Mouse (Mus musculus) left cerebral cortex, postnatal 14 days (tissue): ENCODE measurements around the gene Foxk2. TPM values are rescaled to one million over a fixed set of nuclear protein-coding genes. Genes with fewer than 3 reads are reported as not detected.

ENCODE experiments used
- DNase-seq, 2 experiments: peaks; one replicate each; pipeline ENCODE4 v3.0.0; 2021 to 2022; ENCODE audit warnings: low spot score in 2 of 2, mixed read lengths in 1 of 2
- intact Hi-C: fragments of 180-260 bp; cut with DNase I; formaldehyde crosslinking; loops from one replicate; pipeline ENCODE4 v1.15.1; 2025
- long read RNA-seq, 2 experiments: library from polyadenylated mRNA; stranded (forward); transcript quantifications; one replicate each; pipeline ENCODE4 v2.0.0; 2021
- total RNA-seq, 2 experiments: library from RNA; stranded (reverse); gene quantifications; 2 replicates each; pipeline ENCODE4 v1.2.3; 2021

The Foxk2 gene
- 100 to 1,000 TPM; 115 TPM for total RNA-seq
- long read RNA-seq, experiment 1, full-length matches to known transcripts: 17 of 59 reads
- long read RNA-seq, experiment 1, partial matches to known transcripts: 21 of 59 reads
- long read RNA-seq, experiment 1, other reads (novel, unspliced or antisense): 21 of 59 reads
- long read RNA-seq, experiment 2, full-length matches to known transcripts: 20 of 66 reads
- long read RNA-seq, experiment 2, partial matches to known transcripts: 25 of 66 reads
- long read RNA-seq, experiment 2, other reads (novel, unspliced or antisense): 21 of 66 reads

DNA sequence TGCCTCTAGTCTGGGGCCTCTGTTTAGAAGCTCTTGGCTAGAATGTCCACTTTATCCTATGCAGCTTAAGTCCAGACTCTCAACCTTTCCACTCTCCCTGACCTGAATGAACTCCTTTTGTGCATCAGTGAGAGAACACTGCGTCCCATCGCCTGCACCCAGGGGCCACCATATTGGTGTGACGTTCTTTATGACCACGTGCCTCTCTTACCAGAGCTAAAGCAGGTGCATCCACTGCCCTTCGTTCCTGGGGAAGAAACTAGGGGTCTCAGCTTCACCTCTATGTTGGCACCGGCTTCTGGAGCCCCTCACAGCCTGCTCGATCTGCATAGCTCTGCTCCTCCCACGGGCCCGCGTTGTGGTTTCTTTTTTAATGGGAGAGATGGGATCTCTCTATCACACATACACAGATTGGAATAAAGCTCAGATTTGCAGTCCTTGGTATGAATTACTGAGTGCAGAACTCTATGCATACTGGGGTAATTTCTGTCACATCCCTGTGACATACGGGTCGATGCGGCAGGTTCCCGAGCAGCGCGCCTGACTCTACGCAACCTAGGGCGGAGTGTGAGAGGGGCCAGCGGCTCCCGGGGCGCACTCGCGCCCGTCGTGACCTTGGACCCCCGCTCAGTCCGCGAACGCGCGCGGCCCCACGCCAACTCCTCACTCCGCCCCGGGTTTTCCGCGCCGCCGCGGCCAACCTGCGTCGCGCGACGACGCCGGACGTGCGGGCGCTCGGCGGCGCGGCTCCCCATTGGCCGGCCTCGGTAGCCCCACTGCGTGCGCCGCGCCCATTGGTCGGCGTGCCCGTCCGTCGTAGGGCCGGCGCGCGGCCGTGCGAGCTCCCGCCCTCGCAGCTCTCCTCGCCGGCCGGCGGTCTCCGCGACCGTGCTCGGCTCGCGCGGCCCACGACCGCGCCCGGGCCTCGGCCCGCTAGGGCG lies at the start of gene Foxk2:
Gene Foxk2, plus strand, starts transcription at position 831 of the 941 bp plus-strand sequence.
- DNase-seq: peak; percentile 92 to 94
- intact Hi-C loops: no loop called here

GRCm38 (mm10) chr11:121216831-121217230 lies 43.0 kb upstream of the Foxk2 start:
- no peak for DNase-seq
- intact Hi-C loops: no loop called here

- DNase-seq: no peak
- intact Hi-C loops: no loop called here
Observed at GRCm38 (mm10) chr11:121219776-121220175, 40.0 kb upstream of the Foxk2 start.

- DNase-seq: no peak
- intact Hi-C loops: no loop called here
Observed at GRCm38 (mm10) chr11:121220771-121221170, 39.0 kb upstream of the Foxk2 start.

GRCm38 (mm10) chr11:121221321-121222010 lies 38.3 kb upstream of the Foxk2 start:
- intact Hi-C loops: no loop called here
- DNase-seq: no peak

GRCm38 (mm10) chr11:121228129-121229017 lies 31.4 kb upstream of the Foxk2 start:
- intact Hi-C loops: no loop called here
- no peak for DNase-seq

DNA sequence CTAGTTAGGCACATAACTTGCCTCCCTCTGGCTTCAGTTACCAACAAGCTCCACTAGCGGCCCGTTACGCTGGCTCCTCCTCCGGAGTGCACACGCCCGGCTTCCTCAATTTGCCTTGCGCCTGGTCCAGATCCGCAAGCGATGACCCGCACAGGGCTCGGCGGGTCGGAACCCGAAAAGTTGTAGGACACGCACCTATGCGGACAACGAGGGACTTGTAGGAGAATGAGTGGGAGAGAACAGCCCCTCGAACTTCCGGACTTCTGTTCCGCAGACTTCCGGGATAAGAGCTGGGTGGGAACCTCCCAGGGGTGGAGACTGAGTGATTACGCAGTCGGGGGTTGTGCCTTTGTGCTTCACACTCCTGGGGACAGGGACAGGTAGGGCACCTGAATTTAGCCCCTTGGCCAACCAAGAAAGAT lies 30.8 kb upstream of the Foxk2 start, which contains the start of gene Cybc1:
Gene Cybc1, minus strand, starts transcription at position 305 of the 422 bp plus-strand sequence.
- intact Hi-C loops: no loop called here
- DNase-seq: peak; percentile 50 to 60

DNA sequence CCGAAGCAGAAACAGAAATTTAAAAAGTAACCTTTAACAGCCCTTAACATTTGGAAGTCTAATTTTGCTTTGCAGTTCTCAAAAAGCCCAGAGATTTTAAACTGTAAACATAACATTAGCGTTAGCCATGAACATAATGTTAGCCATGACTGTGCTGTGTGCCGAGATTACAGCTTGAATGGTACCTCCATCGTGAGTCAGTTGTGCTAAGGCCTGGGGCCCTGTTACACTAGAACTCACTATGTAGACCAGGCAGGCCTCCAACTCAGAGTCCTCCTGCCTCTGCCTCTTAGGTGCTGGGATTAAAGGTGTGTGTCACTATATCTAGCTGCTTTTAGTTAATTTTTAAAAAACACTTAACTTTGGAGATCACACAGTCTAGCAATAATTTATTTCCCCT lies 28.6 kb upstream of the Foxk2 start:
- DNase-seq: no peak
- intact Hi-C loops: no loop called here

DNA sequence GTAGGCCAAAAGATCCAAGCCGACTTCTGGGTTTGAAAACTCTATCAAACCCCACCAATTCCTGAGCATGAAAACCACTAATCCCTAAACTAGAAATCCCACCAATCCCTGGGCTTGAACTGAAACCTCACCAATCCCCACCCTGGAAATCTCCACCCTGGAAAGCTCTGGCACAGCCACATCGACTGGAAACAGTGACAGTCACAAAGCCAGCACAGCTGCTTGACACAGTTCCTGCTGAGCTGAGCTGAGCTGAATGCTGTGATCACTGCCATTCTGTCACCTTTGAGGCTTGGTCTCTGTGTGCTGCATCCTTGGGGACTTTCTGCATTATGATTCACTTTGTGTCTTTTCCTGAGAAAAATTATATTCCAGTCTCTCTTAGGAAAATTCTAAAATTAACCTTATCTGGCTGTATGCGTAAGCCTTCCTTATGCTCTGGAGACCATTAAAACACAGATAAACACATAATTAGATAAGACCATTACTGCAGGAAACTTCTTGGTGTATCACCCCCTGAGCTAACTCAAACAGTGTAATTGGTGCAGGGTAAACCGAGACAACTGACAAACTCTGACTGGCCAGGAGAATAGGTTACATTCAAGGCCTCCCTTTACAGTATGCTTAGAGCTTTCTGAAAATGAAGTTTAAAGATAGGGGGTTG lies 28.0 kb upstream of the Foxk2 start:
- DNase-seq: peak; percentile 27 to 72
- intact Hi-C loops: no loop called here

- intact Hi-C loops: no loop called here
- DNase-seq: no peak
Observed at GRCm38 (mm10) chr11:121232706-121233105, 27.1 kb upstream of the Foxk2 start.

GRCm38 (mm10) chr11:121235475-121236238 lies 24.1 kb upstream of the Foxk2 start:
- intact Hi-C loops: no loop called here
- peak; percentile 30 to 52 for DNase-seq

GRCm38 (mm10) chr11:121236564-121237344 lies 23.0 kb upstream of the Foxk2 start, which contains the start of gene Narf:
Narf (plus strand) TSS chr11:121237253.
- peak; percentile 99 to 100 for DNase-seq
- intact Hi-C loops: no loop called here

DNA sequence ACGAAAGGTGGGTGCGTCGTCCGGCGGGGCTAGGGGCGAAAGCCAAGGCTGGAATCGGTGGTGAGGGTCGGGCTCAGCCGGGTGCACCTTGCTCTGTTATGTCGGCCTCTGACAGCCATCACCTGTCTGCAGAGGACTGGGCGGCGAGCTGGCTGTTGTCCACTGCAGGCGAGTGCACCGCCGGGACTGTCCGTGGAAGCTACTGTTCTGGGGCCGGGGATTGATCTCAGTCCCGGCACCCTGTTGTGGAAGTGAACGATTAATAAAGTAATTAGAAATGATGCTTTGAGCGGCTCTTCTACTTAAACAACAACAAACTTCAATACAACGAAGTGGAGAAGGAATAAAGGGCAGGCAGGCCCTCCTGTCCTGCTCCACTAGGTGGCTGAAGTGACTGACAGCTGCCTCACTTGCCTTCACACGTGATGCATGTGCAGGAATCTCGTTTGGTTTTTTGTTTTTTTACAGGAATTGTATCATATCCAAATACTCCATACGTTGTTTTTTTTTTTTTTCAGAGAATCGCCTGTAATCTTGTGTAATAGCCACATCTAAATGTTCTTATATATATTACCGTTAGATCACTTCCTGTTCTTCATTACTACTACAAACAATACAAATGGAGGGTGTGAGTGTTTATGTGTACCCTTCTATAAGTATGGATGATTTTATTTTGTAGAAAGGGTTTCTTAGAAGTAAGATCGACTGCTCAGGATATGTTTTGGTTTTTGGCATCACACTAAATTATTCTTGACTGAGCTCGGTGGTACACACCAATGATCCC lies 22.3 kb upstream of the Foxk2 start:
- intact Hi-C loops: no loop called here
- peak in 1 of 2 experiments; percentile 59 for DNase-seq

DNA sequence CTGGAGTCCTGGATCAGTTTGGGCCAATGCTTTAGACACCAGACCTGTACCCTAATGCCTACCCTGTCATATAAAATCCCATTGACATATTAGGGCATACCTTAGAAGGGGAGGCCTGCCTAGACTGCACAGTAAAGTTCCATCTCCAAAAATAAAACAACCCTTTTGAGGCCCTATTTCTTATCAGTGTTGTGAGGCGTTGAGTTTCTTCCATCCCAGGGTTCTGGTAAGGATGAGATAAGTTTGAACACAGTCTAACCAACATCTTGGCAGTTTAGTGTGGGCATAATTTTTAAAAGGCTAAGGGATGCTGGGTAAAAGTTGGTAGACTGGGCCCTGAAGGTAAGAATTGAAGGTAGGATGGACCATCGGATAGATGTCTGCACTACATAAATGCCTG lies 20.1 kb upstream of the Foxk2 start:
- intact Hi-C loops: no loop called here
- no peak for DNase-seq

GRCm38 (mm10) chr11:121250196-121250595 lies 9.6 kb upstream of the Foxk2 start:
- intact Hi-C loops: no loop called here
- DNase-seq: no peak
